Mouse (Mus musculus): Measurements from ENCODE around the gene Scd4. TPM values are rescaled to one million over a fixed set of nuclear protein-coding genes. Genes with fewer than 3 reads are reported as not detected.

The Scd4 gene
- polyA plus RNA-seq, 1 experiment from 2014 or later = 0.06 TPM

DNA sequence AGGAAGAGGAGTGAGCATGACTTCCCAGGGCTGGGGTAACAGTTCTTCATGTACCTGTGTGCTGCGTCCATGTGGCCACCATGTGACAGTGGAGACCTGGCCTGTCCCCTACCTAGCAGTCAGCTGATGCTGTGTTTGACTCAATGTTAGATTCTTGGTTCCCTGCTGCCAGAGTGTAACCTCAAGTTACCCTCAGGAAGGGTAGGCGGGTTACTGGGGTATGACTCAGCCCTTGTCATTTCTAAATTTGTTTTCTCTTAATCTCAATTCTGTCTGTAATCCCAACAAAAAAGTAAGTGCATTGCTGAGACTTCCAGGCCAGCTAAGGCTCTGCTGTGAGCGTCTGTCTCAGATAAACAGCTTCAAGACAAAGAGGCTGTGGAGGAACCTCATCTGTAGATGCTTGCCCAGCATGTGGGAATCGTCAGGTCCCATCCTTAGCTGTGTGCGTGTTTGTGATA, 61.1 kb downstream of the Scd4 start:
- H3K9me3 ChIP-seq = no peaks in the 10 kb centered on the region
- DNase-seq (ENCODE audit: extremely low spot score, low spot score) = no peak
- peaks cover 52% of the 10 kb centered on the region for H3K36me3 ChIP-seq (replicated peaks)
- 83% methylated on average over 5 of the region's 5 CpGs for WGBS
- H3K27ac ChIP-seq = no peak overlapping the region
- H3K27me3 ChIP-seq (ENCODE audit: poor library complexity, severe bottlenecking) = no peaks in the 10 kb centered on the region
- no peak overlapping the region for H3K4me3 ChIP-seq
- H3K4me1 ChIP-seq = peaks cover 12% of the 10 kb centered on the region

DNA sequence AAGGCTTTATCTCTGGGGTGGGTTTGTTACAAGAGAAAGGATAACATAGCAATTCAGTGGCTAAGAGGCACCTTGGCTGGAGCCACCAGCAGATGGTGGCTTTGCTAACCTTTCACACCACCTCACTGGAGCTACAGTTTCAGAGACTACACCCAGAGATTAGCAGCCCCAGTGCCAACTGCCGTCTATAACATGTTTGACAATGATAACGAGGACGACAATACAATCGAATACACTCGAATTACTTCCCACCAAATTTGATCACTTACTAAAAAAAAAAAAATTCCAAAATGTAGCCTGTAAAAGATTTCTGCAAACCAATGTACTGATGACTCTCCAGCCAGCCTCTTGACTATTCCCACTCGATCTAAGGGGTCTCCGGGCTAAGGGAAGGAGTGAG, 62.1 kb downstream of the Scd4 start:
- no peak overlapping the region for H3K27ac ChIP-seq
- H3K4me3 ChIP-seq = no peak overlapping the region
- H3K4me1 ChIP-seq = peaks cover 2% of the 10 kb centered on the region
- 89% methylated on average over 7 of the region's 7 CpGs for WGBS
- H3K9me3 ChIP-seq = no peaks in the 10 kb centered on the region
- H3K27me3 ChIP-seq (ENCODE audit: poor library complexity, severe bottlenecking) = no peaks in the 10 kb centered on the region
- peaks cover 62% of the 10 kb centered on the region for H3K36me3 ChIP-seq (replicated peaks)
- no peak for DNase-seq (ENCODE audit: extremely low spot score, low spot score)

Small RNA genes lying within 50 kb of the gene (microRNA-seq; reads per million reads assigned to microRNA genes)
- not detected for gene Mir5114

Other genes starting within 250 kb of the Scd4 start
- 45.4 and 48.6 TPM in 2 replicates for gene Chuk, start 225.6 kb upstream of the Scd4 start, polyA plus RNA-seq (2016; fragmentation: Nextera tagmentation; extraction: Ambion mirVana)
- gene Cwf19l1, start 197.2 kb upstream of the Scd4 start, polyA plus RNA-seq (2016; fragmentation: Nextera tagmentation; extraction: Ambion mirVana) = 44.1 and 44.3 TPM in 2 replicates
- 101 and 102 TPM in 2 replicates for gene Bloc1s2, start 186.6 kb upstream of the Scd4 start, polyA plus RNA-seq (2016; fragmentation: Nextera tagmentation; extraction: Ambion mirVana)
- 0.14 and 0.16 TPM in 2 replicates for gene Pkd2l1, start 140.7 kb upstream of the Scd4 start, polyA plus RNA-seq (2016; fragmentation: Nextera tagmentation; extraction: Ambion mirVana)
- gene Scd3, start 129.8 kb upstream of the Scd4 start, polyA plus RNA-seq (2016; fragmentation: Nextera tagmentation; extraction: Ambion mirVana) = 0.22 and 0.59 TPM in 2 replicates
- 369 and 403 TPM in 2 replicates for gene Scd2, start 39.4 kb upstream of the Scd4 start, polyA plus RNA-seq (2016; fragmentation: Nextera tagmentation; extraction: Ambion mirVana)
- gene Scd1, start 74.8 kb downstream of the Scd4 start, polyA plus RNA-seq (2016; fragmentation: Nextera tagmentation; extraction: Ambion mirVana) = 21.8 and 23.4 TPM in 2 replicates
- gene Wnt8b, start 160.4 kb downstream of the Scd4 start, polyA plus RNA-seq (2016; fragmentation: Nextera tagmentation; extraction: Ambion mirVana) = 51.3 and 61.0 TPM in 2 replicates
- 0.88 and 1.7 TPM in 2 replicates for gene Sec31b, start 212.8 kb downstream of the Scd4 start, polyA plus RNA-seq (2016; fragmentation: Nextera tagmentation; extraction: Ambion mirVana)
- gene Gm20538, start 219.7 kb downstream of the Scd4 start, polyA plus RNA-seq (2016; fragmentation: Nextera tagmentation; extraction: Ambion mirVana) = not detected in 2 replicates
- 595 and 612 TPM in 2 replicates for gene Ndufb8, start 222.3 kb downstream of the Scd4 start, polyA plus RNA-seq (2016; fragmentation: Nextera tagmentation; extraction: Ambion mirVana)
- gene Hif1an, start 229.8 kb downstream of the Scd4 start, polyA plus RNA-seq (2016; fragmentation: Nextera tagmentation; extraction: Ambion mirVana) = 48.6 and 51.6 TPM in 2 replicates

Data from forebrain, embryonic 10.5 days (tissue).